Mouse (Mus musculus) G1E (cell line): ENCODE data around the gene Aqp9.

Experiments
- CTCF ChIP-seq: IDR thresholded peaks from 2 replicates; pipeline ENCODE4 v1.5.1; 2012; ENCODE audit warnings: low read depth, low read length, inconsistent platforms, mixed read lengths
- GATA1 ChIP-seq: IDR thresholded peaks from 2 replicates; pipeline ENCODE4 v1.6.1; 2012; ENCODE audit warnings: borderline replicate concordance, low read length, inconsistent platforms, mixed read lengths
- TAL1 ChIP-seq: conservative IDR thresholded peaks from 2 replicates; pipeline ENCODE4 v1.6.1; 2012; ENCODE audit warnings: low read depth, low read length, inconsistent platforms, mixed read lengths

GRCm38 (mm10) chr9:71103521-71103920, 65.0 kb downstream of the Aqp9 start:
- no peak for TF ChIP-seq CTCF
- TF ChIP-seq GATA1: no peak
- TF ChIP-seq TAL1: no peak
